Mouse (Mus musculus): ENCODE results near the gene Angptl7.

Angptl7 gene

DNA sequence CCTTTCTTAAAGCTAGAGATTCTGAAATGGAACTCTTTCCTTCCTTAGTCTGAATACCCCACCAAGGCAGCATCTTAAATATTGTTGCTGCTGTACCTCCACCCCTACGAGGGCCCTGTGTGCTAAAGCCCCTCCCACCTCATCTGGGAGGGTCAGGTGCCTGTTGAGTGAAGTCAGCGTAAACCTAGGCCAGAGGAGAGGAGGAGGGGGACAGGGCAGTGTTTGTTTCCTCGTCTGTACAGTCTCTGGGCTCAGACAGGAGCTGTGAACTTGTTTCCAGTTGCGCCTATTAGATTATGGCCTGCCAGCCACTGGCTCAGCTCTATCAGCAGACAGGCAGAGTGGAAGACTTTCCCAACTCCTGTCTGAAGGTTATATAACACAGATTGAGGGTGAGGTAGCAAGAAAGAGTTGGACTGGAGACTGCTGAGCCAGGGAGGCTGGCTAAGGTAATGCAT is at the start of gene Angptl7:
Gene Angptl7 (minus strand): TSS at position 51 of the 458 bp plus-strand sequence.
- no peak for DNase-seq (ENCODE audit: low spot score)

DNA sequence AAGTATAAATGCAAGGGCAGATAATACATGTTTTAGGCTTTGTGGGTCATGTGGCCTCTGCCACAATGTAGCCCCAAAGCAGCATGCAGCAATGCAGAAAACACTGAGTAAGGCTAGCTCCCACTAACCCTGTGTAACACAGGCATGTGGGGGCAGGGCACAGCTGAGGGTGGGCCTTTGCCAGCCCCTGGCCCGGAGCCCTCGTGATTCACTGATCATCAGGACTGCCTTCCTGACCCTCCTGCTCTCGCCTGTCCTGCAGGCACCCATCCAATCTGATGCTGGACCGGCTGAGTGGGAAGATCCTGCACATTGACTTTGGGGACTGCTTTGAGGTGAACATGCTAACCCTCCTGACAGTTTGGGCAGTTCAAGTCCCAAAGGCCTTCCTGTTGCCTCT is 48.8 kb upstream of the Angptl7 start:
- no peak for DNase-seq (ENCODE audit: low spot score)

- no peak for DNase-seq (ENCODE audit: low spot score)
These were observed 35.6 kb upstream of the Angptl7 start for GRCm38 (mm10) chr4:148535876-148536275.

DNA sequence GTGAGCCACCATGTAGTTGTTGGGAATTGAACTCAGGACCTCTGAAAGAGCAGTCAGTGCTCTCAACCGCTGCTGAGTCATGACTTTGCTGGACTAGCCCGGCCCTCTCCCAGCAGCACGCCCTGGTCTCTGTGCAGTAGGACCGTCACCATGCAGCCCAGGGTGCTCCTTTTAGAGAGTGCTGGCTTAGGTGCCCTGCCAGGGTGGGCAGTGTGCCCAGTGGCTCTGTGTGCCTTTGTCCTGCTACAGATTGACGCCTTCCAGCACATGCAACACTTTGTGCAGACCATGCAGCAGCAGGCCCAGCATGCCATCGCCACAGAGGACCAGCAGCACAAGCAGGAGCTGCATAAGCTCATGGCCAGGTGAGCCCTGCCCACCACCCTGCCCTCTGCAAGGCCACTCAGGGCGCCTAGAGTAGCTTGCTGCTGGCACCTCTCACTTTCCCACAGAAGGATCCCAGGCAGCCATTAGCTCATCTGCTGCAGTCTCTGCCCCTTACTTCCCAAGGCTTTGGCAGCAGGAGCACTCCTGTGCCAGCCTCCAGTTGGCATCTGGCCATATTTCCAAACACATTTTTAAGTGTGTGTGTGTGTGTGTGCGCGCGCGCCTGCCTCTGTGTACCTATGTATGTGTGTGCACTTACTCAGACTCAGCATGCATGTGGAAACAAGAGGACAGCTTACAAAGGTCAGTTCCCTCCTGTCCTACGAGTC is 33.5 kb upstream of the Angptl7 start:
- DNase-seq (ENCODE audit: low spot score), result no peak

GRCm38 (mm10) chr4:148532516-148532915 is 32.3 kb upstream of the Angptl7 start:
- DNase-seq (ENCODE audit: low spot score), result no peak

GRCm38 (mm10) chr4:148531341-148531740 is 31.1 kb upstream of the Angptl7 start:
- DNase-seq (ENCODE audit: low spot score), result no peak

DNA sequence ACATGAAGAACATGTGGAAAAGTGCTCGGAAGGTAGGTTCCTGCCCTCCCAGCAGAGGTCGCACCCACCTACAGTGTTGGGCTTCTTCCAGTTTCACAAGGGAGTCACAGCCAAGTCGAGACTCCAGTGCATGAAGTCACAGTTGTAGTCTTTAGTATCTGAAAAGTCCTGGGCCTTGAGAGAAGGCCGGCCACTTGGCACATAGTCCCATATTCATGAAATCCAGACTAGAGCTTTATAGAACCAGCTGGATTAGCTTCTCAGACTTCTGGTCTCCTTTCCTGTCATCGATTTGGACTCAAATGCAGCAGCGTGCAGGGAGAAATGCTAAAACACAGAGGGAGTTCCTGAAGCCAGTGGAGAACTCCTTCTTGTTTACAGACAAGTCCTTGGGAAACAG is 30.5 kb upstream of the Angptl7 start:
- DNase-seq (ENCODE audit: low spot score), result no peak

- DNase-seq (ENCODE audit: low spot score), result no peak
These were observed 30.1 kb upstream of the Angptl7 start for GRCm38 (mm10) chr4:148530351-148530750.

GRCm38 (mm10) chr4:148527158-148527910 is 27.1 kb upstream of the Angptl7 start:
- no peak for DNase-seq (ENCODE audit: low spot score)

- DNase-seq (ENCODE audit: low spot score), result no peak
These were observed 23.3 kb upstream of the Angptl7 start for GRCm38 (mm10) chr4:148523538-148523937.

DNA sequence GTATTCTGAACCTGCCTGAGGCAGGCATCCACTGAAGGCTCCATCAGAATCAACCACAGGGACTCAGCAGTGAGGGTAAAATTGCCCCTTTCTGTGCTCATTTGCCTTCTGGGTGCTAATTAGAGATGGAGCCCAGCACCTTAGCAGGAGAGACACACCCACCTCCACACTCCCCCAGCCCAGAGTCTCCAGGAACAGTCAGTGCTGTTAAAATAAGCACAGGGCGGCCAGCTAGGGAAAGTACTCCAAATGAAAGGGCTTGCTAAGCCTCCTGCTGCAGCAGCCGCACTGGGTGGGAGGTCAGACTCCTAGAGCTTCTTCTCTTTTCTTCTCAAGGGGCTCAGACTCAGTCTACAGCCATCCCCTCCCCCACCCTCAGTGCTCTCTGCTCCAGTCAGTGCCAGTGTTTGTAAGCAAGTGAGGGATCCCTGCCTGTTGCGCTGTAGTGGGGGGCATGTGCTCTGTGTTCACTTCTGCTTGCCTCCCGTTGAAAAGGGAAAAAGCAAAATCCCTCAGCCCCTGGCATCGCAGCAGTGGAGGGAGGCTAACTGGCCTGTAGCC is 18.1 kb upstream of the Angptl7 start:
- no peak for DNase-seq (ENCODE audit: low spot score)

- DNase-seq (ENCODE audit: low spot score), result no peak
These were observed 17.5 kb upstream of the Angptl7 start for GRCm38 (mm10) chr4:148517809-148518208.

DNA sequence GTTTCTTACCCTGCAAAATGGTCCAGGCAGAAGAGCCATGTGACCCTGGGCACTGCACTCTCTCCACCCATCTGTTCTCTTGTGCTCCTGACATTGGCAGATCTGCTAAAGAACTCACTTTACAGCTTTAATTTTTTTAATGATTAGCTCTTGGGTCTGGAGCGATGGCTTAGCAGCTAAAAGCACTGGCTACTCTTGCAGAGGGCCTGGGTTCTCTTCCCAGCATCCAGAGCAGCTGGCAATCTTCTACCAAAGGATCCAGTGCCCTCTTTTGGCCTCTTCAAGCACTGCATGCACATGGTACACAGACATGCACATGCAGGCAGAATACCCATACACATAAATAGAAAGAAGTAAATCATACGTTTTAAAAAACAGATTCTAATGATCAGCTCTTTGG is 15.1 kb upstream of the Angptl7 start:
- no peak for DNase-seq (ENCODE audit: low spot score)

DNA sequence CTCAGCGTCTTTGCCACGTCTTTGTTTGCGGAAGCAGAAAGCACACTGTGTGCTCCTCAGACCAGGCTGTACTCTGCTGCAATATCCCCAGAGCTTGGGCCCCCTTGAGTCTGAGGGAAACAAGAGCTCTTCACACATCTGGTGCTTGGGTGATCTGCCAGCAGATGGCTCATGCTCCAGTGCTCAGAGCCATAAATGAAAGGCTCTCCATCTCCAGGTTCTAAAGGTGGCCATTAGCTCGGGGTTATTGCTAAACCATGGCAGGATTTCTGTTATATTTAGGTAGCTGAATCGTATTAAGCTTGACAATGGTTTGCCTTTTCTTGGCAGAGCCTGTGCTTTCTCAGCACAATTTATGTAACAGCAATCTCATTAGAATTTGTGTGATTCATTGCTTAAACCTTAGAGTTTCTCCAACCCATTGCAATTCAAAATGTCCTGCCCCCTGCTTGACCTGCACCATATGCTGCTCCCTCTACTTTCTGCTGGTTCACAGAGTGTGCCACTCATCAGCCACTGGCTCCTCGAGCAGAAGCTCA is 12.8 kb upstream of the Angptl7 start:
- DNase-seq (ENCODE audit: low spot score), result no peak

DNA sequence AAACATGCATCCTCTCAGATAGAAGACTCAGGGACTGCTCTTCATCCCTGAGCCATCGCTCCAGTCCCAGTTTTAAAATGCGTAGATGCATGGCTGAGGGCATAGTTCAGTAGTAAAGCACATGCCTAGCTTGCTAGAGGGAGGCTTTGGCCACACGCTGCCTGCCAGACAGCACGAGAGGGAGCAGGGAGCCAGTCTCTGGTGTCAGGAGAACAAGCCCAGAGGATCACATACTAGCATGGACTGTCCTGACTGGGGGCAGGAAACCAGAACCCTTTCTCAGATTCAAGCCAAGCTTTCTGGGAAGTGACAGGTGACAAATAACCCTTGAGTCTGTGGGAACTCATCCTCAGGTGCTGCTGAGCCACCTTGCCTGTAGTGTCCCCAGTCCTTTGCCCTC is 11.1 kb upstream of the Angptl7 start:
- DNase-seq (ENCODE audit: low spot score), result no peak

- no peak for DNase-seq (ENCODE audit: low spot score)
These were observed 10.4 kb upstream of the Angptl7 start for GRCm38 (mm10) chr4:148510691-148511090.

DNA sequence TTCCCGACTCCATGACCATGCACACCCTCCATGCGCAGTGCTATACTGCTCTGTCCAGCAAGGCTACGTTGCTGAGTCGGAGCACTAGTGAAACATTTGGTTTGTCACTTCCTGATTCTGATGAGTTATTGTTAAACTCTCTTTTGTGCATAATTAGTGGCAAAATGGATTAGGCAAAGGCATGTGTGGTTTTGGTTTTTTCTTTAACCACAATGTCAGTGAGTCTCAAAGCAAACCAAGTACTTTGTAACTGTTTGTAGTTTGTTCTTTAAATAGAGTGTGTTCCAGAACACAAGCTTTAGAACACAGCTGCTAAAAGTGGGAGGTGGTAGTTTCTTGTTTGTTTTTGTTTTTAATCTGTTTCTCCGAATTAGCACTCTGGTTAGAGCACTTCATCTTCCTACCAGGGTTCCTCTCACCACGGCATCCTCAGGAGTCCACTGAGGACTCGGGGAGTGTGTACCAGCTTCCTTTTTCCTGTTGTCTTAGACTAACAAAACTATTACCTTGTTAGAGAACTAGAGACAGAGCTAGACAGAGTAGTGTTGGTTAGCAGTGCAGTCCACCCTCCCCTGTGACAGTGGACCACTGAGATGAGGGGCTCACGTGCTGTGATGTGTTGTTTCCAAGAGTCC is 9.3 kb upstream of the Angptl7 start:
- no peak for DNase-seq (ENCODE audit: low spot score)

DNA sequence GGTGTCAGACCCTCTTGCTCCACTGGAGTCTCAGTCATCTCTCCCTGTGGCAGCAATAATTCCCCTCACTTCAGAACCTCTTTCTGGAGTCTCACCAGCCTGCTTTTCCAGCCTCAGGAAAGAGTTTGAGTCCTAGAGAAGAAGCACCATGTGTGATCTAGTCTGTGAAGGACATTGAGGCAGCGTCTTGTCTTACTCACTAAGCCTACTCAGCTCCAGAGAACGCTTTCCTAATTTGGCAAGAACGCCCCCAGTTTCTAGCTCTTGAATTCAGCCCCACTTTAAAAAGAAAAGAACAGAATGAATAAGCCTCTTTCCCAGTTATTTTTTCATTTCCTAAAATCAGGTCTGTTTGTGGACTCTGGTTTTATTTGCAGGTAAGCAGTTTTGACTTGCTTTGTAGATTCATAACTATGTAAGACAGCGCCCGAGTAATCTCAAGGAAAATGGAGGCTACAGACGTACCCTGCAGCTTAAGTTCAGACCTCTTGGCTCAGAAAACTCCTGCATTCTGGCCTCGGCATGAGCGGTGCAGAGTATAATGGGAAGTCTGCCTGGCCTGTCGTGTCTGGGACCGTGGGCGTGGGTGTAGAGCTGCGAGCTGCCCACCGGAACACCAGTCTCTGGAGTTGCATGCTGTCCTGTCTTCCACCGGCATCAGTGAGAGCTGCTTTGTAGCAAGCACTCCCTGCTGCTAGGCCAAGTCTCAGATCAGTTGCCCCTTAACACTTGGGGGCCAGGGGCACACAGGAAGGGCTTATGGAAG is 8.0 kb upstream of the Angptl7 start:
- peak; percentile 44 for DNase-seq (ENCODE audit: low spot score)

- DNase-seq (ENCODE audit: low spot score), result no peak
These were observed 7.3 kb upstream of the Angptl7 start for GRCm38 (mm10) chr4:148507585-148507984.

GRCm38 (mm10) chr4:148504497-148504959 is 4.3 kb upstream of the Angptl7 start:
- no peak for DNase-seq (ENCODE audit: low spot score)

- no peak for DNase-seq (ENCODE audit: low spot score)
These were observed 4.2 kb downstream of the Angptl7 start for GRCm38 (mm10) chr4:148495874-148496689.
